9 mouse cellular contexts compared by ENCODE assay signal in the genomic region with DNA sequence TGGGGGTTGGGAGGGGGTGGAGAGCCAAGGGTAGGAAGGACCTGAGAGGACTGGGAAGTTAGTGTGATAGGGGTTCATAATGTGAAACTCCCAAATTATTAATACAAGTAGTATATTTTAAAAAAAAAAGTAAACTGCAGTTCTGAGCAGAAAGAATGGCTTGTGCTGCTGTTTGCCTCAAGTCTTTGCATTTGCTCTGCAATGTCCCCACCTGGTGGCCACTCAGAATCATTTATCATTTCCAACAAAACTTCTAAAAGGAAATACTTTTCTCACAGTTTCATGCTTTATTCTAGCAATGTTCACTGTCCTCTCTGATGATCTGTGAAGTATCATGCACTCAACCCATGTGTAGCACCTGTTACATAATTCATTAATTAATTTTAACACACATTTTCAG.
DNase-seq lines count a peak whose midpoint lies in the region; ATAC-seq and TF ChIP-seq lines count a peak whose summit lies in the region.
"Had no signal": no experiment of that assay in that cellular context is flagged by ENCODE, and none has a peak within 500 bp of the region (broad histone marks: within the 10 kb centered on the region; RNA-seq: fewer than 3 reads in every experiment).

No protein-coding gene starts in this region.

- no peak overlapping the region for H3K4me3 ChIP-seq in heart, postnatal 0 days (ENCODE audit: low read depth, low read length)
- no peak overlapping the region for H3K4me3 ChIP-seq in heart, embryonic 11.5 days (ENCODE audit: low read depth, low read length)
- H3K4me3 ChIP-seq: limb, embryonic 12.5 days had no signal

- H3K27ac ChIP-seq in heart, postnatal 0 days (ENCODE audit: low read depth), result no peak overlapping the region
- H3K27ac ChIP-seq in heart, embryonic 11.5 days (ENCODE audit: low read depth, low read length), result no peak overlapping the region
- H3K27ac ChIP-seq: limb, embryonic 12.5 days had no signal

- DNase-seq in heart, postnatal 0 days (ENCODE audit: low spot score), result peak; percentile 5
- DNase-seq in lung, postnatal 14 days, result peak; percentile 4
- no peak for DNase-seq in lung, postnatal 36 days
- DNase-seq in c-Kit-positive CD71-negative TER-119-negative erythroid progenitor cells, embryonic 14.5 days (ENCODE audit: low read depth), result peak; percentile 4
- DNase-seq in right cerebral cortex, postnatal 25 days, result peak; percentile 4

- H3K27me3 ChIP-seq in heart, postnatal 0 days (ENCODE audit: control insufficient read depth, insufficient read depth, low read length), result no peaks in the 10 kb centered on the region
- no peaks in the 10 kb centered on the region for H3K27me3 ChIP-seq in heart, embryonic 11.5 days (ENCODE audit: control insufficient read depth, insufficient read depth, low read length)
- H3K27me3 ChIP-seq: limb, embryonic 12.5 days had no signal

- no peak overlapping the region for H3K9ac ChIP-seq in heart, postnatal 0 days (replicated peaks; ENCODE audit: low read depth, low read length)
- no peak overlapping the region for H3K9ac ChIP-seq in heart, embryonic 11.5 days (ENCODE audit: low read depth, low read length)
- H3K9ac ChIP-seq: limb, embryonic 12.5 days had no signal

- TF ChIP-seq CTCF in heart, postnatal 0 days (IDR thresholded peaks at IDR 0.05; ENCODE audit: low read depth), result peak; percentile 53

- H3K4me2 ChIP-seq in heart, postnatal 0 days (ENCODE audit: low read depth, low read length), result no peak overlapping the region
- no peak overlapping the region for H3K4me2 ChIP-seq in heart, embryonic 11.5 days
- H3K4me2 ChIP-seq: limb, embryonic 12.5 days had no signal

- TF ChIP-seq EP300 in heart, postnatal 0 days (IDR thresholded peaks at IDR 0.05; ENCODE audit: low read depth), result no peak

- H3K36me3 ChIP-seq in heart, postnatal 0 days (replicated peaks; ENCODE audit: control insufficient read depth, insufficient read depth, low read length), result no peaks in the 10 kb centered on the region
- no peaks in the 10 kb centered on the region for H3K36me3 ChIP-seq in heart, embryonic 11.5 days (ENCODE audit: control insufficient read depth, insufficient read depth, low read length)
- H3K36me3 ChIP-seq: limb, embryonic 12.5 days had no signal

- ATAC-seq in heart, postnatal 0 days (ENCODE audit: insufficient read depth, low read depth), result no peak
- ATAC-seq in heart, embryonic 11.5 days (replicated peaks; ENCODE audit: insufficient number of reproducible peaks, low FRiP score, low TSS enrichment), result no peak
- no peak for ATAC-seq in megakaryocyte, adult 5-6 weeks (ENCODE audit: poor library complexity, severe bottlenecking)
- ATAC-seq in granulocyte monocyte progenitor cell, adult 5-6 weeks (replicated peaks; ENCODE audit: poor library complexity, severe bottlenecking), result no peak

- no peaks in the 10 kb centered on the region for H3K4me1 ChIP-seq in heart, postnatal 0 days (ENCODE audit: control insufficient read depth, insufficient read depth)
- no peaks in the 10 kb centered on the region for H3K4me1 ChIP-seq in heart, embryonic 11.5 days (ENCODE audit: control insufficient read depth, insufficient read depth, low read length)
- H3K4me1 ChIP-seq: limb, embryonic 12.5 days had no signal

- H3K9me3 ChIP-seq in heart, postnatal 0 days (replicated peaks; ENCODE audit: control insufficient read depth, low read length), result no peaks in the 10 kb centered on the region
- H3K9me3 ChIP-seq in heart, embryonic 11.5 days (replicated peaks; ENCODE audit: control insufficient read depth, low read length), result no peaks in the 10 kb centered on the region
- H3K9me3 ChIP-seq: limb, embryonic 12.5 days had no signal
